Mouse (Mus musculus) heart, adult 11 months (tissue): ENCODE measurements at regions not wholly inside any gene's neighbourhood (a gene's known extent, or its start where the extent isn't known, plus 50 kb on each side); places are given as distances from the start of the nearest gene placed in this dataset.
"Not testable (repeated sequence)": the region's sequence is repeated elsewhere in the genome, so short reads cannot be mapped to it uniquely, and the experiment has no call there.

ENCODE experiments used
- DNase-seq: peaks from one replicate; pipeline ENCODE4 v3.0.0; 2022

DNA sequence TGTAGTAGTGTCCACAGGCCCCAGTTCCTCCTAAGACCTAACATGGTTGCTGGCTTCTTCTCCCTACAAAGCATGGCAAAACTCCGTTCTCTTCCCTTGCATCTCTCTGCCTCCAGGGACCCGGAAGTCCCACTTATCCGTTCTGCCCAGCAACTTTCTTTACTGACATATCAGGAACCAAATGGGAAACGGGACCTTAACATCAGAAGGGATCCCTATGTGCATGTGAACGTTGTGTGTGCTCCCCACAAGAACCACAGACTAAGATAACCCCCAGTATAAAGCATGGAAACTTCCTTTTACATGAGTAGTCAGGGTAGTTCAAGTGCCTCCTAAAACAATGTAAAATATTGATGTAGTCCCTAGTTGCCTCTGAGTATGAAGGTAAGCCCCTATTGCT is 61.6 kb downstream of the Zxdb start:
- DNase-seq, result no peak

GRCm38 (mm10) chrX:94788331-94788920 is 64.1 kb downstream of the Zxdb start:
- peak; percentile 68 for DNase-seq

GRCm38 (mm10) chrX:94796845-94797244 is 72.5 kb downstream of the Zxdb start:
- DNase-seq, result not testable (repeated sequence)

- DNase-seq, result not testable (repeated sequence)
These were observed 73.2 kb downstream of the Zxdb start for GRCm38 (mm10) chrX:94797348-94798182.

DNA sequence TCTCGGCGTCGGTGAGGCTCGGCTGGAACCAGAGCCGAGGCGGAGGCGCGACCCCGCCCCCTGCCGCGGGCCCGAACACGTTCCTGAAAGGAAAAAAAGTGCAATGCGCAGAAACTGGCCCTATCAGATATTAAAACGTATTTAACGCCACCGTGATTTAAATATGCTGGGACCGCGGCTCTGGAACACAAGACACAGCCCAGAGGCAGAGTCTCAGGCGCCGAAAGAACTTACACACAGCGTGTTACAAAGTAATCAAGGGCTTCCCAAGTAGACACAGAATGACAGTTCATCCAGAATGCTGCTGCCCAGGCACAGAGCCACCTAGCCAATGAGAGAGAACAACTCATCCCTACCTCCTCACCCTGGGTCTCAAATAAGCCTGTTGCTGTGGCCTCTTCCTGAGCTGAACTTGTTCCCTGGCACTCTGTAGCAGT is 73.8 kb downstream of the Zxdb start:
- DNase-seq, result not testable (repeated sequence)

GRCm38 (mm10) chrX:94812760-94813159 is 88.4 kb downstream of the Zxdb start:
- DNase-seq, result not testable (repeated sequence)

- DNase-seq, result peak; percentile 85
These were observed 103.2 kb downstream of the Zxdb start for GRCm38 (mm10) chrX:94827524-94827923.

- DNase-seq, result peak; percentile 80
These were observed 119.9 kb downstream of the Zxdb start for GRCm38 (mm10) chrX:94844110-94844779.

DNA sequence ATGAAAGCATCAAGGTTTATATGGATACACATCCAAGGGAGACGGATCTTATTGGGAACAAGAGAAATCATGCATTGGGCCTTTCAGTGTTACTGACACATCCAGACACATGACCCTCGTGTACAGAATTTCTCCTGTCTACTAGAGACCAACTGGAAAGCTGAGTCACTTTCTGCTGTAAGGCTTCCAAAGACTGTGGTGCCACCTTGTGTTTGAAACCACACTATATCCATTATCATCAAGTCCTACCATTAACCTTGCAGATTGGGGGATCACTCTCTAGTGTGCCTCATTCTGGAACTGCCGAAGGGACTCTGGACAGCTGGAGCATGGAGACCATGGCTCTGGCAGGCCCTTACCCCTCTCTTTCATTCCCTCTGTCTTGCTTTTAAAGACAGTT is 125.2 kb downstream of the Zxdb start:
- DNase-seq, result not testable (repeated sequence)

- no peak for DNase-seq
These were observed 133.1 kb downstream of the Zxdb start for GRCm38 (mm10) chrX:94857501-94857900.

- no peak for DNase-seq
These were observed 133.6 kb downstream of the Zxdb start for GRCm38 (mm10) chrX:94857954-94858353.

GRCm38 (mm10) chrX:94863123-94863522 is 138.8 kb downstream of the Zxdb start:
- no peak for DNase-seq

GRCm38 (mm10) chrX:94865531-94866502 is 141.4 kb downstream of the Zxdb start:
- DNase-seq, result peak; percentile 98

DNA sequence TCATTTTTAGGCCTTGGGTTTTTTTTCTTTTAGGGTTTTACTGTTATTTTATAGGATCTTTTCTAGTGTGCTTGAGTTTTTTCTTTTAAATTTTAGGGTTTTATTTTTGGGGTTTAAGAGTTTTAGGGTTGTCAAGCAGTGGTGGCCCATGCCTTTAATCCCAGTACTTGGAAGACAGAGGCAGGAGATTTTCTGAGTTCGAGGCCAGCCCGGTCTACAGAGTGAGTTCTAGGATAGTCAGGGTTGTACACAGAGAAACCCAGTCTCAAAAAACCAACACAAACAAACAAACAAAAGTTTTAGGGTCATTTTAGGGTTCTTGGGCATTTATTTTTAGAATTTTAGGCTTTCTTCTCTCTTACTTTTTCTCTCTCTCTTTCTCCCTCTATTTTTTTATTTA is 142.9 kb downstream of the Spin4 start:
- DNase-seq, result peak; percentile 92
